Mouse (Mus musculus) urinary bladder, postnatal 10 days (tissue): Measurements from ENCODE around the gene Adamts8.

Experiments used
- DNase-seq: peaks from one replicate; pipeline ENCODE4 v3.0.0; 2022; ENCODE audit warnings: low spot score

Adamts8 gene

GRCm38 (mm10) chr9:30922197-30922894, 20.0 kb upstream of the Adamts8 start, which contains the start of gene Adamts15:
TSS of gene Adamts15 (minus strand) at chr9:30922452.
- DNase-seq: no peak

- no peak for DNase-seq
These were observed 13.6 kb upstream of the Adamts8 start for GRCm38 (mm10) chr9:30928759-30929158.

GRCm38 (mm10) chr9:30932346-30932745, 10.0 kb upstream of the Adamts8 start:
- no peak for DNase-seq

GRCm38 (mm10) chr9:30934827-30935226, 7.5 kb upstream of the Adamts8 start:
- no peak for DNase-seq

- no peak for DNase-seq
These were observed 5.5 kb upstream of the Adamts8 start for GRCm38 (mm10) chr9:30936674-30937438.

- peak; percentile 62 for DNase-seq
These were observed 2.0 kb upstream of the Adamts8 start for GRCm38 (mm10) chr9:30940328-30940727.

- no peak for DNase-seq
These were observed 979 bp downstream of the Adamts8 start for GRCm38 (mm10) chr9:30943341-30943740.

DNA sequence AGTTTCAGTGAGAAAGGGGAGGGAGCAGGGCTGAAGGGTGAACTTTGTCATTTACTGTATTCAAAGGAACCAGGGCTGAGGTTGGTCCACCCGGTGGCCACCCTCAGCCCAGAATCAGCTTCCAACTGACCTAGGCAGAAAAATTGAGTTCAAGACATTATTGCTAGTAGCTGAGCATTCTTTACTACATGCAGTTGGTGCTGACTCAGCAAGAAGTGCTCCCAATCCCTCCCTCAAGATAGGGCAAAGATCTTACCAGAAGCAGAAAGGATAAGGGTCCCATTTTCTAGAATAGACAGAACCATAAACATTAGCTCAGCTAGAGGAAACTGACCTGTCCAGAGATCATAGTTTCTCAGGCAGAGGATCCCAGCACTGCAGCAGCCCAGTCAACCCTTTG, 1.9 kb downstream of the Adamts8 start:
- no peak for DNase-seq

- no peak for DNase-seq
These were observed 2.9 kb downstream of the Adamts8 start for GRCm38 (mm10) chr9:30945276-30945675.

- no peak for DNase-seq
These were observed 7.1 kb downstream of the Adamts8 start for GRCm38 (mm10) chr9:30949422-30949821.

- no peak for DNase-seq
These were observed 7.6 kb downstream of the Adamts8 start for GRCm38 (mm10) chr9:30949971-30950370.

DNA sequence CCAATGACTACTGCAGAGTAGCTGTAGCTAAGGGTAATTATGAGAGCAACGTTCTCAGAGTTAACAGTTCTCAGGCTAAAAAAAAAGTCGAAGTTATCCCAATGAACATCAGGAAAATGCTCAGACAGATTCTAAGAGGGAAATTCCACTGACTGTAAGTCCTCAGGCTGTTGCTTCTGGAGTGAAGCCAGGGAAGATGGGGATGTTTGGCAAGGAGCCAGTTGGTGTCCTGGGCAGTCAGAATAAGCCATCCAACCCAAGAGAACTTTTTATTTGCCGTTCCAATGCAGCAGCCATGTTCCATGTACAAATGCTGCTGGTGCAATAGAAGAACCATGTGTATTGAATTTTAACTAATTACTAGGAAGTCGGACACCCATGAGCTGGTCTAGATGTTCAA, 8.2 kb downstream of the Adamts8 start:
- DNase-seq: no peak

GRCm38 (mm10) chr9:30951461-30951860, 9.1 kb downstream of the Adamts8 start:
- no peak for DNase-seq

DNA sequence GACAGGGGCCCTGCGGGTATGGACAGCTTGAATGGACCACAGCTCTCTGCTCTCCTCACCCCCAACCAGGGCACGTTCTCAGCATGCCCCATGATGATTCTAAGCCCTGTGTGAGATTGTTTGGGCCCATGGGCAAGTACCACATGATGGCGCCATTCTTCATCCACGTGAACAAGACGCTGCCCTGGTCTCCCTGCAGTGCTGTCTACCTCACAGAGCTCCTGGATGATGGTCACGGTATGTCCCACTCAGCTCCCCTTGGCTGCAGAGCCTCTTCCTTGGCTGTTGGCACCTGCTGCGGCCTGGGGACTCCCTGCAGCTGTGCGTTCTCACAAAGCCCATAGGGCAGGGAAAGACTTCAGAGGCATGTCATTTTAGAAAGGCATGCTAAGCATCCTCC, 10.9 kb downstream of the Adamts8 start:
- DNase-seq: no peak

GRCm38 (mm10) chr9:30955246-30955645, 12.9 kb downstream of the Adamts8 start:
- DNase-seq: no peak

DNA sequence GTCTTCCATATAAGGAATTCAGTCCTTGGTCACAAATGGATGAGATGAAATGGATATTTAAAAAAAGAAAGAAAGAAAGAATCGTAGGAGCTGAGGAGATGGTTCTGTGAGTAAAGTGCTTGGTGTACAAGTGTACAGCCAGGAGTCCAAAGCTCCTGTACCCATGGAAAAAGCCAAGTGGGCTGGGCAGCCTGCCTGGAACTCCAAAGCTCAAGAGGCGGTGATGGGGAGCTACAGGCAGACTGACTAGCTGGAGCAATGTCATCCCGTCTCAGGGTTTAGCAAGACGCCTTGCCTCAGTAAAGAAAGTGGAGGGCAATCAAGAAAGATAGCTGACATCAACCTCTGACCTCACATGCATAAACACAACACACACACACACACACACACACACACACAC, 21.4 kb downstream of the Adamts8 start:
- no peak for DNase-seq

GRCm38 (mm10) chr9:30964685-30965084, 22.3 kb downstream of the Adamts8 start:
- DNase-seq: no peak

GRCm38 (mm10) chr9:30966881-30967280, 24.5 kb downstream of the Adamts8 start:
- DNase-seq: no peak

- no peak for DNase-seq
These were observed 25.8 kb downstream of the Adamts8 start for GRCm38 (mm10) chr9:30968130-30968529.

DNA sequence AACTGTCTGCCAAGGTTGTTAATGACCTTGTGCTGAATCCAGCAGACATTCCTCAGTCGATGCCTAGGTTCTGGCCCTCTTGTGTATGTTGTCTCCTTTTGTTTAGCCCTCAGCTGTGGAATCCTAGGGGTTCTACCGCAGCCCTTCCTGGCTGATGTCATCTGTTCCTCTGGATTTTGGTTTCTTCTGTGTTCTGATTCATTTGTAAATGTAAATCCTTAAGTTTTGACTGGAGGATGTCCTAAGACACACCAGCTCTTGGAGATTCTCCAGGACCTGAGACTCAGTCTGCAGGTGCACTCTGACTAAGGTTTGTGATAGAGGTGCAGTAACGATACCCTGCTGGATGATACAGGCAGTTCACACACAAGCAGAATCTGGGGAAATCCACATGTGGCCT, 27.6 kb downstream of the Adamts8 start:
- no peak for DNase-seq

DNA sequence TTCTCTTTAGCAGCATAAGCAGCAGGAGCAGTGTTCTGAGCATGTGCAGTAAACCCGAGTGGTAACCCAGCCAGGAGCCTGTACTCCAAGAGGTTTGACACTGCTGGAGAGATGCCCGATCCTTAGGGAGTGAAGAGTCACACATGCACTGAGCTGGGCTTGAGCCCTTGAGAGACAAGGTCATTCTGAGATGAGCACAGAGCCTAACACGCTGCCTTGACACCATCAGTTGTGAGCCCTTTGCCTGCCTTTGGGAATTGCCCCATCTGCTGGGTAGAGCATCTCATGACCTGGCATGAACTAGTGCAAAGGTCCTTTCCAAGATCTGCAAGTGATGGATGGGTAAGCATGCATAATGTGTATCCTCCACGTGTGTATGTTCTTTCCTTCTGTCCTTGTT, 29.6 kb downstream of the Adamts8 start:
- no peak for DNase-seq

GRCm38 (mm10) chr9:30976339-30977023, 34.1 kb downstream of the Adamts8 start:
- no peak for DNase-seq

DNA sequence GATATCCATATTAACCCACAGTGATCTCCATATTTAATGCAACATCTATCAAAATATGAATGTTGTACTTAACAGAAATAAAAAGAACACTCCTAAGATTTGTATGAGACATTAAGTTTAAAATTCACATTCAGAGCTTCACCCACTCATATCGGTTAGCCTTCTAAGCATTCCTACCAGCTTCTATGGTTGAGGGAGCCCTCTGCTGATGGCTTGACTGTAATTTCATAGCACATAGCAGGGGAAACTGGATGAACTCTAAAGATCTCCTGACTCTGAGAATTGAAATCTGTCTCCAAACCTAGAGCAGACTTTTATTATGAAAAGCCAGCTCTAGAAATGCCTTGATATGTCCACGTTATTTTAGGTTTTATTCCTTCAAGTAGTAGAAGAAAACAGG, 38.1 kb downstream of the Adamts8 start:
- DNase-seq: no peak
